Mouse (Mus musculus) adrenal gland, adult 2 months (tissue): ENCODE data around the gene Csf3. TPM values are rescaled to one million over a fixed set of nuclear protein-coding genes. Genes with fewer than 3 reads are reported as not detected.
"Not testable (repeated sequence)": the region's sequence is repeated elsewhere in the genome, so short reads cannot be mapped to it uniquely, and the experiment has no call there.

ENCODE experiments used
- DNase-seq: peaks from one replicate; pipeline ENCODE4 v3.0.0; 2021
- polyA plus RNA-seq: library from polyadenylated mRNA; depleted of rRNA; stranded (reverse); fragments of >200 nt; gene quantifications from 2 replicates; pipeline ENCODE4 v1.2.3, GENCODE M21; 2012
- total RNA-seq, 2 experiments: library from RNA; stranded (reverse); gene quantifications; 2 replicates each; pipeline ENCODE4 v1.2.3; 2021

Csf3 gene
- total and polyA plus RNA-seq, 3 experiments, result not detected

DNA sequence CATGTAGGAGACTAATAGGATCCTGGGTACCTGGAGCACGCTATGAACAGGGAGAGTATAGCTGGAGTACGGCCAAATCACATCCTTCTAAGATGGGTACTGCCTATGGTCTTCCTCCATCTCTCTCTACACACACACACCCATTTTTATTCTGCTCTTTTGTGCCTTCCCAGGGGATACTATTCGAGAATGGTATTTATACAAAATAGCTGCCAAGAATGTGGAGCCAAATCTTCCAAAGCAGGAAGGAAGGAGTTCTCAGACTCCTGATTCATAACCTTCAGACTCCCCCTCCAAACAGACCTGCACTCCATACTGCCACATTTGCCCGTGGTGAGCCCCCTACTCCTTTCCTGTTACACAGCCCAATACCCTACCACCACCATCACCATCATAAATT lies 29.7 kb downstream of the Csf3 start:
- DNase-seq, result no peak

DNA sequence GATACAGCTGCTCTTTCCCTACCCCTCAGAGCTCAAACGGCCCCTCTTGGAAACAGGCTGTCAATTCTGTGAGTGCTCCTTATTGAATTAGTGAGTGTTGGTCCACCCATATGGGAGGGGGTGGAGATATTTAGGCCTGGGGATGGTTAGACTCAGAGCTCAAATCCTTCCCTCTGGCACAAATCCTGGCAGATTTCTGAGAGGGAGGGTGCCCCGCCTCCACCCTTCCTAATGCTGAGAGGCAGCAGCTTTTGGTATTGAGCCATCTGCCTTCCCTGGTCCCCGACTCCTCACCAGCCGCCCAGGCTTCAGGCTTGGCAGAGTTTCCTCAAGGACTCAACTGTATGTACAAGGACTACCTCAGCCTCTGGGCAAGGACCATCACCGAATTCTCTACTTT lies 30.1 kb downstream of the Csf3 start:
- DNase-seq, result peak; percentile 73

DNA sequence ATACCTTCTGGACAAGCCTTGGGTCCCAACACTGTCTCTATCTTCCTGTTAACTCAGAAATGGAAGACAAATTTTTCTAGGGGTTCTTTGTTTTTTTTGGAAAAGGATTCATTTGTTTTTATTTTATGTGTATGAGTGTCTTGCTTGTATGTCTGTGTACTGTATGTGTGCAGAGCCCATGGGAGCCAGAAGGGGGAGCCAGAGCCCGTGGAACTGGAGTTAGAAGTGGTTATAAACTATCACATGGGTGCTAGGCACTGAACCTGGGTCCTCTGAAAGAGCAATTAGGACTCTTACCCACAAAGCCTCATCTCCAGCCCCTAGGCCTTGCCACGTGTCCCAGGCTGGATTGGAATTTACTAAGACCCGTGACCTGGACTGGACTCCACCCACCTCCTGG lies 33.0 kb downstream of the Csf3 start:
- no peak for DNase-seq

GRCm38 (mm10) chr11:98735111-98735510 lies 34.0 kb downstream of the Csf3 start:
- no peak for DNase-seq

- DNase-seq, result no peak
These were observed 35.1 kb downstream of the Csf3 start for GRCm38 (mm10) chr11:98736176-98736575.

DNA sequence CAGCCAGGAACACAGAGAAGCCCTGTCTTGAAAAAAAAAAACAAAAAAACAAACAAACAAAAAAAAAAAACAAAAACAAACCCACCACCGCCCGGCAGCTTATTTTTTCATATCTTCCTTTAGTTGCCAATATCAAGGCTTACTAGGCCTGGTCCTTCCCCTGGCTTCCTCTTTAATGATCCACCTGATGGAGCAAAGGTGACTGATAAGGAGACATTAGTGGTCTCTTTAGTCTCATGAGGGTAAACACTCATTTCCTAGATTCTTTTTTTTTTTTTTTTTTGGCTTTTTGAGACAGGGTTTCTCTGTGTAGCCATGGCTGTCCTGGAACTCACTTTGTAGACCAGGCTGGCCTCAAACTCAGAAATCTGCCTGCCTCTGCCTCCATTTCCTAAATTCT lies 36.2 kb downstream of the Csf3 start:
- DNase-seq, result not testable (repeated sequence)

- DNase-seq, result no peak
These were observed 37.4 kb downstream of the Csf3 start for GRCm38 (mm10) chr11:98738428-98738911.

DNA sequence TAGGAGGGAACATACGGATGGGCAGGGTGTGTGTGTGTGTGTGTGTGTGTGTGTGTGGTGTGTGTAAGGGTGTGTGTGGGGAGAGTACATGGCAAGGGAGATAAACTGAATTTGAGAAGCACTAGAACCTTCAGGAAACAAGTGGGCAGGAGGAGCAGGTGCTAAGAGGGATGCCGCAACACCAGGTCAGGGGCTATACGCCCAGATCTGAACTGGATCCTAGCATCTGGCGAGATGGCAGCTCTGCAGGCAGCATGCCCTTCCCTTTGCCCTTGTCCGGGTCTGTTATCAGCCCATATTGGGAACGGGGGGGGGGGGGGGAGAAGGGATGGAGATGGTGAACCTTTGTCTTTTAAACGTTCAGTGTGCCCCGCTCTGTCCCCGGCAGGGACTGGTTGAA lies 37.9 kb downstream of the Csf3 start:
- DNase-seq, result no peak

GRCm38 (mm10) chr11:98740026-98740392 lies 38.9 kb downstream of the Csf3 start:
- no peak for DNase-seq

GRCm38 (mm10) chr11:98740393-98741050 lies 39.5 kb downstream of the Csf3 start, which contains the start of gene Thra:
Thra (plus strand) TSS chr11:98740638.
- peak; percentile 85 for DNase-seq

DNA sequence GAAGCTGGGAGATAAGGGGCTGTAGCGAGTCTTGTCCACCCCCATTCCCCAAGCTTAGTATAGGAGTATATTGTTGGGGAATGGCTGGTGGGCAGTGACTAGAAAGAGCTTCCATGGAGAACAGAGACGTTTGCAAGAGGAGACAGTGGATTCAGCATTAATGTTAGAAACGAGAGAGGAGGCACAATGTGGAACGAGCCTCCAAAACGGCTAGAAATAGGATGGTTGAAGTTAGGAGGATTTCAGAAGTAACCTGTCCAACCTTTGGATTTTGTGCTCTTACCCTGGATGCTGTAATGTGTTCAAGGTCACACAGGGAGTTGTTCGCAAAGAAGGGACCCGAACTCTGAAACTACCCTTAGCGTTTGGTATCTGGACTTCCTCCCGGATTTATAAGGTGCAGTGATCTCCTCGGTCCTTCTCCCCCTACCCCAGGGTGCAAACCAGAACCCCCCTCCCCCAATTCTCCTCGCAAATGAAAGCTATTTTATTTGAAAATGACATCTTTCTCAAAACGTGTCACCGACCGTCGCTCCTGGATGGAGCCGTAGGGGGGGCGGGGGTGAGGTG lies 40.1 kb downstream of the Csf3 start:
- DNase-seq, result no peak

DNA sequence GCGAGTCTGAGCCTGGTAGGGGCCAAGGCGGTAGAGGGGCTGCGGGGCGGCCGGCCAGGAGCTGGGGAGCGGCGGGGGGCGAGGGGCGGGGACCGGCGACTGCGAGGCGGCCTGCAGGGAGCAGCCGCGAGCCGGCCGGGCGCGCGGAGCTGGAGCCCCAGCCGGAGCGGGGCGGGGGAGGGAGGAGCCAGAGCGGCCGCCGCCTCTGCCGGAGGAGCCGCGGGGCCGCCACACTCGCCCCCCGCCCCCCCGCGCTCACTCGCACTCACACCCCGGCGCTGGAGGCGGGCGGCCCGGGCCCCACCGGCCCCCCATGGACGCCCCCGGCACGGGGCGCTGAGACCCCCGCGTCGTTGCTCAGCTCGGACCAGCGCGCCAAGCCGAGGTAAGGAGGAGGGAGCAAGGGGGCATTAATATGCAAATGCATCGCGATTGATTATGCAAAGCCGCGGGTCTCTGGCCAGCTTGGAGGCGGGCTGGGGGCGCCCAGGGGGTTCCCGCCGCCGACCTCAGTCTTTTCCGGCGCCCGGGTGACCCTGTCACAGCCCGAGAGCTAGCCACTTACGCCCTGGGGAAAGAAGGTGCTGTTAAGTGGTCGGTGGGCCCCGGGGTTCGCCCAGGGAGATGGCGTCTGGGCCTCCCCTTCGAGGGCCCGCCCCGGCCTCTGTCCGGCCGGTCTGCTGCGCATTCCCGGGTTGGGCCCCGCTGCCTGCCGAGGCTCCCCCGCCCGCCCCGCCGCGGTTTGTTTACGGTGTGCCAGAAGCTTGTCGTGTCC lies 40.7 kb downstream of the Csf3 start:
- peak; percentile 91 for DNase-seq

DNA sequence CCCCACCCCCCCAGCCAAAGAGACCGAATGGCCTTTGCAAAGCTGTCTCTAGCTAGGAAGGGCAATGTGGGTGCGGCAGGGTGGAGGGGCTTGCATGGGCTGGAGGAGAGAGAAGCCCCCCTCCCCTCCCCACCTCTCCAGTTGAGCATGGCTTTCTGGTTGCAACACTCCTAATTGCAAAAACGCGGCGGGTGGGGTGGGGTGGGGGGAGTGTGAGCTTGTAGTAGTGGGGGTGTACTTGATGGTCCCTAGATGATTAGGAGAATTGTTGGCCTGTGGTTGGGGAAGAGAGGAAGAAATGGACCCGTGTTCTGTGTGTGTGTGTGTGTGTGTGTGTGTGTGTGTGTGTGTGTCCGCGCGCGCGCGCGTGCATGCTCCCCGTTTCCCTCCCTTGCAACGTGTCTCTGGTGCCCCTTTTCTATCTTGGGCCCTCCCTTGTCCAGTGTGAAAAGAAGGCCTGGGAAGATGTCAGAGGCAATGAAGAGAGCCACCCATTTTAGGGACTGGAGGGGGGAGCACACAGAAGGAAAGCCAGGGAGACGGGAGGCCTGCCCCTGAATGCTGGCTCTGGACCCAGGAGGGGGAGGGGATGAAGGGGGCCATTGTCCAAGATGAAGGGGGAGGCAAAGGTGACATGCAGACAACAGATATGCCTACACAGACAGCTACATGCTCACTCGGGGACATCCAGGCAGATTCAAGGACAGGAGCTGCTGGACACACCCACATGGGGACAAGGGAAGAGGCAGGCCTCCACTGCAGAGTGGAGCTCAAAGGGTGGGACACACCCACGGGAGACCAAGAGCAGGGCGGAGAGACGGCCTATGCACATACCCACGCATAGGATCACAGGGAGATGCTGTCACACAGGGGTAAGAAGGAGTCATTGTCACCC lies 41.6 kb downstream of the Csf3 start:
- peak; percentile 76 for DNase-seq

GRCm38 (mm10) chr11:98743655-98744345 lies 42.7 kb downstream of the Csf3 start:
- DNase-seq, result peak; percentile 63

DNA sequence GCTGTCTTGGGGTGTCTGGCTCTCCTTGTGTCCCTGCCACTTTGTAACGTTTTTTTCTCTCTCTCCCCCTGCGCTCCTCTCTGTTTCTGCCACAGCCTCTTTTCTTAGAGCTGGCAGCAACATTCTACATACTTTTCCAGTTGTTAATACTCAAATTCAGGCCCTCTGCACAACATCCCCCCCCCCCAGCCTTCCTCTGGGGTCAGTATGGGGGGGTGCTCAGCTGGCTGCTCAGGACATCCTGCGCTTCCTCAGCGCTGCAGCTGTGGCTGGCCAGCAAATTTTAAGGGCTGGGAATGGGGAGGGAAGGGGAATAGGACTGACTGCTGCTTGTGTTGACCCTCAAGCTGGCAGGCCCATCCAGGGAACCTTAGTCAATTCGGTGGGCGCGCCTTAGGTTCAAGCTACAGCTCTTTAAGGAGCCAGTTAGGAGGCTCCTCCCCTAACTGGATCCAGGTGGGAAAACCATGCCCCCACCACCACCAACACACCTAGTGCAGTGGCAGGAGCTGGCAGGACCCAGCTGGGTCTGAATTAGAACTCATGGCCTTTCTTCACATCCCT lies 43.5 kb downstream of the Csf3 start:
- DNase-seq, result no peak

GRCm38 (mm10) chr11:98745932-98746853 lies 45.1 kb downstream of the Csf3 start:
- DNase-seq, result no peak

DNA sequence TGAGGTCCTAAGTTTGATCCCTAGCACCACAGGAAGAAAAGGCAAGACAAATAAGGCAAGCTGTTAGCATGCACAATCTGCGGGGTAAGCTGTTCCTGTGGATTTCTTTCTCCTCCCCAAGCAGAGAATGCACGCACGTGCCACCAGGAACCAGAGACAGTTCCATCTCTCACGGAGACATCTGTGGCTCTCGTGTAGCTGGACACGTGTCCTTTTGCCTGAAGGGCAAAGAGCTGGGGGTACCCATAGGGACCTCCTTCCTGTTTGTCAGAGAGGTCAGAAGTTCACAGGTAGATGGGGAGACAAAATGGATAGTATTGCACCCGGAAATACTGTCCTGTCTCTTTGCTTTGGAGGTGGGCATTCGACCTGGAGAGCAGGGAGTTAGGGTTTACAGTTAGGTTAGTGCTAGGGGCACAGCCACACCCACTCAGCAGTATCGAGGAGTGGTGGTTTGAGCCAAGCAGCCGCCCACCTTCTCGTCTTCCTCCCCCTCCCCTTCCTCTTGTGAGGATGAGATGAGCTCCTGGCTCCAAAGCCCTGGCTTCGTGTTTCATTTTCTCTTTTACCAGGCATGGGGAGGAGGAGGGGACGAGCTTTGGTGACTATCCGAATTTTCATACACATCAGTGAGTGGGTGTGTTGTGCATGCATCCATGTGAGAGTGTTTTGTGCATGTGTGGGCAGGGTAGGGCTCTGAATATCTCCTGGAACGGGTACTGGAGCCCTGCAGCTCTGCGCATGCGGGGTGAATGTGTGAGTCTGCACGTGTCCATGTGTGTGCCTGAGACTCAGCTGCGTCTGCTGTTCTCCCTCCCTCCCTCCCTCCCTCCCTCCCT lies 46.0 kb downstream of the Csf3 start:
- DNase-seq, result peak; percentile 89

- no peak for DNase-seq
These were observed 46.9 kb downstream of the Csf3 start for GRCm38 (mm10) chr11:98747804-98748505.
